Mouse (Mus musculus): ENCODE measurements around the gene Impg1. TPM values are rescaled to one million over a fixed set of nuclear protein-coding genes. Genes with fewer than 3 reads are reported as not detected.
"Not testable (repeated sequence)": the region's sequence is repeated elsewhere in the genome, so short reads cannot be mapped to it uniquely, and the experiment has no call there.

The Impg1 gene
- polyA plus RNA-seq, 1 experiment from 2014 or later, result not detected

GRCm38 (mm10) chr9:80340927-80341326 is 124.4 kb downstream of the Impg1 start:
- no peak for ATAC-seq (ENCODE audit: low FRiP score)
- no peak overlapping the region for H3K27ac ChIP-seq
- H3K9me3 ChIP-seq, result no peaks in the 10 kb centered on the region
- H3K27me3 ChIP-seq, result no peaks in the 10 kb centered on the region
- WGBS, result 43% methylated on average over 1 of the region's 1 CpGs
- H3K4me3 ChIP-seq (replicated peaks), result no peak overlapping the region
- H3K9ac ChIP-seq, result no peak overlapping the region
- H3K4me1 ChIP-seq, result no peaks in the 10 kb centered on the region
- H3K36me3 ChIP-seq (replicated peaks), result no peaks in the 10 kb centered on the region
- no peak overlapping the region for H3K4me2 ChIP-seq

GRCm38 (mm10) chr9:80338026-80338425 is 127.3 kb downstream of the Impg1 start:
- Histone ChIP-seq H3K9ac (no peak overlapping the region), H3K4me3 (replicated peaks) (no peak overlapping the region), H3K4me2 (no peak overlapping the region), H3K9me3 (no peaks in the 10 kb centered on the region), H3K36me3 (replicated peaks) (no peaks in the 10 kb centered on the region), H3K4me1 (no peaks in the 10 kb centered on the region), H3K27ac (no peak overlapping the region), H3K27me3 (0 out of 2 replicates have a peak, but pooled peaks cover 7% of the 10 kb centered on the region)
- no peak; the same call in 1 of the 2 replicates for ATAC-seq (ENCODE audit: low FRiP score)
- 91% methylated on average over 6 of the region's 6 CpGs for WGBS

DNA sequence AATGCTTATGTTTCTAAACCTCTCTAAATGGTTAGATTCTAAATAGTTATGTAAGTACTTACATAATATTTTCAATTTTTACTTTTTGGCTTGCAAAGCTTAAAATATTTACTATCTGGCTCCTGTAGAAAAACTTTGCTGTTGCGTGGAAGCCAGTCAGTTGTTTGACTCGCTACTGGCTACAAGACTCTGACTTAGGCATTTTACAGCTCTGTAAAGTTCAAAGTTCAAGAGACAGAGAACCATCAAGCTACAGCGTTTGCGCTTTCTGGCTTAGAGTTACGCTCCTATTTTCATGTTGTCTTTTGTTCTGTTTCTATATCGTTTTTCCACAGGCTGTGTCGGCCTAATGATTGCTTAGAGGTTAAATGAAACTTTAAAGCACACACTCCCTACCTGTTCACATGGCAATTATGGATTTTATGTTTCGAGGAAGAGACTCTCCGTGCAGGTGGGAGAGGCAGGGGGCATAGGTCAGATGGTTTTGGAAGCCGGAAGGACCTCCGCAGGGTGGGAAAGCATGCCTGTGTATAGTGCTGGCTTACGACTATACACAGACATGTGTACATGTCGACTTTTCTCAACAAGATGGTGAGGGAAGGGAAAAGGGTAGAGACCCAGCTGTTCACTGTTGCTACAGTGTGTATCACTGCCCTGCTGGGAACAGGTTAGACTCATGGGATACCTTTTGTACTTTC is 129.5 kb downstream of the Impg1 start:
- no peak overlapping the region for H3K4me3 ChIP-seq (replicated peaks)
- WGBS, result 87% methylated on average over 13 of the region's 13 CpGs
- no peaks in the 10 kb centered on the region for H3K9me3 ChIP-seq
- 0 out of 2 replicates have a peak, but pooled peaks cover 10% of the 10 kb centered on the region for H3K27me3 ChIP-seq
- no peak overlapping the region for H3K4me2 ChIP-seq
- H3K36me3 ChIP-seq (replicated peaks), result no peaks in the 10 kb centered on the region
- no peaks in the 10 kb centered on the region for H3K4me1 ChIP-seq
- ATAC-seq (ENCODE audit: low FRiP score), result no peak
- no peak overlapping the region for H3K9ac ChIP-seq
- no peak overlapping the region for H3K27ac ChIP-seq

GRCm38 (mm10) chr9:80333998-80334605 is 131.2 kb downstream of the Impg1 start:
- H3K4me1 ChIP-seq, result no peaks in the 10 kb centered on the region
- H3K36me3 ChIP-seq (replicated peaks), result no peaks in the 10 kb centered on the region
- no peak for ATAC-seq (ENCODE audit: low FRiP score)
- 0 out of 2 replicates have a peak, but pooled peaks cover 12% of the 10 kb centered on the region for H3K27me3 ChIP-seq
- H3K4me2 ChIP-seq, result no peak overlapping the region
- no peaks in the 10 kb centered on the region for H3K9me3 ChIP-seq
- H3K9ac ChIP-seq, result no peak overlapping the region
- no peak overlapping the region for H3K27ac ChIP-seq
- no peak overlapping the region for H3K4me3 ChIP-seq (replicated peaks)
- 71% methylated on average over 14 of the region's 14 CpGs for WGBS

DNA sequence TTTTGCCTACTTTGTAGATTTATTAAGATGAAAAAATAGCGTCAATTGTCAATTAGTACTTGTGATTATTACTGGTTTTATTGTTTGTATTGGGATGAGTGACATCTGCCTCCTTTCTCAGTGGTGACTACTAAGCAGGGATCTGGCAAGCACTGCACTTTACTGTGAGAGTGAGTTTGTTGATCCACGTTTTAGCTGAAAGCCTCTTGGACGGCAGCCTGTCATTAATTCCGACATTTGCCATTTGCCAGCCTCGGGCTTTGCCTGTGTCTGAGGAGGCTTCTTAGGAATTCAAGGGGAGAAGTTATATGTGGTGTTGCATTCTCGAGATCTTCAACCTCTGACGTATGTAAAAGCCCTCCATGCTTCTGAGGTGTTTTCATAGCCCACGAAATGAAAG is 131.8 kb downstream of the Impg1 start:
- 56% methylated on average over 8 of the region's 8 CpGs for WGBS

GRCm38 (mm10) chr9:80332153-80332552 is 133.1 kb downstream of the Impg1 start:
- 0 out of 2 replicates have a peak, but pooled peaks cover 12% of the 10 kb centered on the region for H3K27me3 ChIP-seq
- peak; percentile 83 for ATAC-seq (ENCODE audit: low FRiP score)
- 0 out of 2 replicates have a peak overlapping the region, but pooled peaks have one; percentile 19 for H3K4me3 ChIP-seq (replicated peaks)
- H3K36me3 ChIP-seq (replicated peaks), result no peaks in the 10 kb centered on the region
- H3K4me2 ChIP-seq, result peak overlapping the region; percentile 49
- H3K9ac ChIP-seq, result no peak overlapping the region
- H3K4me1 ChIP-seq, result no peaks in the 10 kb centered on the region
- 22% methylated on average over 14 of the region's 14 CpGs for WGBS
- H3K9me3 ChIP-seq, result no peaks in the 10 kb centered on the region
- no peak overlapping the region for H3K27ac ChIP-seq

More for the DNA sequence above, 131.8 kb downstream of the Impg1 start:
- no peak overlapping the region for H3K27ac ChIP-seq
- 0 out of 2 replicates have a peak, but pooled peaks cover 12% of the 10 kb centered on the region for H3K27me3 ChIP-seq
- H3K9me3 ChIP-seq, result no peaks in the 10 kb centered on the region
- no peak overlapping the region for H3K4me3 ChIP-seq (replicated peaks)
- no peak for ATAC-seq (ENCODE audit: low FRiP score)
- no peaks in the 10 kb centered on the region for H3K36me3 ChIP-seq (replicated peaks)
- H3K9ac ChIP-seq, result no peak overlapping the region
- H3K4me1 ChIP-seq, result no peaks in the 10 kb centered on the region
- H3K4me2 ChIP-seq, result no peak overlapping the region

DNA sequence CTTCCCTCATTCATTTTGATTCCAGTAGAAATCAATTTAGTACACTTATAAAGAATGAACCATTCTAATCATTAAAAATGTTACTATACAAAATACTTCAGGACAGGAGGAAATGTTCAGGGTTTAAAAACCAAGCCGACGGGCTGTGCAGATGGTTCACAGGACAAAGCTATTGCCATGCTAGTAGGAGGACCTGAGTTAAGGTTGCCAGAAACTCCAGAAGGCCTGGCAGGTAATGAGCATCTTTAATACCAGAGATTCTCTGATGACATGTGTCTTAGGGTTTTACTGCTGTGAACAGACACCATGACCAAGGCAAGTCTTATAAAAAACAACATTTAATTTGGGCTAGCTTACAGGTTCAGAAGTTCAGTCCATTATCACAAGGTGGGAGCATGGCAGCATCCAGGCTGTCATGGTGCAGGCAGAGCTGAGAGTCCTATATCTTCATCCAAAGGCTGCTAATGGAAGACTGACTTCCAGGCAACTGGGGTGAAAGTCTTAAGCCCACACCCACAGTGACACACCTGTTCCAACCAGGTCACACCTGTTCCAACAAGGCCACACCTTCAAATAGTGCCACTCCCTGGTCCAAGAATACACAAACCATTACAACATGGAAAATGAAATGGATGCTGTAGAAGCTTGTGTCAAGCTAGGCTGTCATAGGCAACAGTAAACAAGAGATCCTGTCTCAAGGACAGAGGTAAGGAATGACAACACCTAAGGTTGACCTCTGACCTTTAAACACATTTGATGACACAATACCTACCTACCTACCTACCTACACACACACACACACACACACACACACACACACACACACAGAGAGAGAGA is 144.0 kb downstream of the Impg1 start:
- H3K4me3 ChIP-seq (replicated peaks); H3K27ac ChIP-seq; H3K9me3 ChIP-seq; H3K4me1 ChIP-seq; H3K4me2 ChIP-seq; H3K9ac ChIP-seq; H3K27me3 ChIP-seq; ATAC-seq (ENCODE audit: low FRiP score); H3K36me3 ChIP-seq (replicated peaks): not testable (repeated sequence)
- 99% methylated on average over 2 of the region's 2 CpGs for WGBS

DNA sequence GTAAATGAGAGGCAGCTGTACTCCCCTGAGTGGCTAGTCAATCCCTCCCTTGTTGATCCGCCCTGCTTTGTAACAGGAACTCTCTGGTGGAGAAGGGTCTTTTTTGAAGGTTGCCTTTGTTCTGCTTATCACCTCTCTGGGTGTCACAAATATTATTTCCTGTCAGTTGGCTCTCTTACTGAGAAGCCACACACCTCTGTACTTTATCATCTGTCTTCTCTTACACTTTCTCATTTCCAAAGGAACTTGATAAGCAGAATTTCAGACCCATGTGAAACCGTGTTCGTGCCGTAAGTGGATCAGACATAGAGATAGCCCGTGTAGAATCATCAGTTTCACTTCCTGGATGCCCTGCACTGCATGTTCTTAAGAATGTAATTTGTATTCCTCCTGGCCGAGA is 147.3 kb downstream of the Impg1 start:
- no peaks in the 10 kb centered on the region for H3K36me3 ChIP-seq (replicated peaks)
- H3K27ac ChIP-seq, result no peak overlapping the region
- no peaks in the 10 kb centered on the region for H3K9me3 ChIP-seq
- no peak overlapping the region for H3K4me3 ChIP-seq (replicated peaks)
- no peak for ATAC-seq (ENCODE audit: low FRiP score)
- H3K9ac ChIP-seq, result no peak overlapping the region
- H3K4me2 ChIP-seq, result no peak overlapping the region
- H3K4me1 ChIP-seq, result no peaks in the 10 kb centered on the region
- 90% methylated on average over 6 of the region's 6 CpGs for WGBS
- no peaks in the 10 kb centered on the region for H3K27me3 ChIP-seq

GRCm38 (mm10) chr9:80315922-80316321 is 149.4 kb downstream of the Impg1 start:
- H3K27me3 ChIP-seq, result no peaks in the 10 kb centered on the region
- ATAC-seq (ENCODE audit: low FRiP score), result no peak
- no peak overlapping the region for H3K27ac ChIP-seq
- H3K36me3 ChIP-seq (replicated peaks), result no peaks in the 10 kb centered on the region
- H3K4me1 ChIP-seq, result no peaks in the 10 kb centered on the region
- no peaks in the 10 kb centered on the region for H3K9me3 ChIP-seq
- WGBS, result 94% methylated on average over 6 of the region's 6 CpGs
- no peak overlapping the region for H3K9ac ChIP-seq
- no peak overlapping the region for H3K4me3 ChIP-seq (replicated peaks)
- H3K4me2 ChIP-seq, result no peak overlapping the region

- no peaks in the 10 kb centered on the region for H3K27me3 ChIP-seq
- H3K4me3 ChIP-seq (replicated peaks), result no peak overlapping the region
- no peaks in the 10 kb centered on the region for H3K9me3 ChIP-seq
- no peak overlapping the region for H3K4me2 ChIP-seq
- 79% methylated on average over 5 of the region's 5 CpGs for WGBS
- H3K9ac ChIP-seq, result no peak overlapping the region
- H3K36me3 ChIP-seq (replicated peaks), result no peaks in the 10 kb centered on the region
- no peak for ATAC-seq (ENCODE audit: low FRiP score)
- H3K27ac ChIP-seq, result no peak overlapping the region
- H3K4me1 ChIP-seq, result no peaks in the 10 kb centered on the region
These were observed 151.7 kb downstream of the Impg1 start for GRCm38 (mm10) chr9:80313610-80314009.

- H3K4me3 ChIP-seq (replicated peaks), result no peak overlapping the region
- WGBS, result 90% methylated on average over 13 of the region's 13 CpGs
- no peaks in the 10 kb centered on the region for H3K27me3 ChIP-seq
- H3K9ac ChIP-seq, result no peak overlapping the region
- H3K4me1 ChIP-seq, result peaks cover 3% of the 10 kb centered on the region; the same call in 1 of the 2 replicates
- no peak overlapping the region for H3K4me2 ChIP-seq
- H3K9me3 ChIP-seq, result no peaks in the 10 kb centered on the region
- H3K36me3 ChIP-seq (replicated peaks), result no peaks in the 10 kb centered on the region
- H3K27ac ChIP-seq, result no peak overlapping the region
- ATAC-seq (ENCODE audit: low FRiP score), result no peak
These were observed 157.7 kb downstream of the Impg1 start for GRCm38 (mm10) chr9:80307629-80308028.

DNA sequence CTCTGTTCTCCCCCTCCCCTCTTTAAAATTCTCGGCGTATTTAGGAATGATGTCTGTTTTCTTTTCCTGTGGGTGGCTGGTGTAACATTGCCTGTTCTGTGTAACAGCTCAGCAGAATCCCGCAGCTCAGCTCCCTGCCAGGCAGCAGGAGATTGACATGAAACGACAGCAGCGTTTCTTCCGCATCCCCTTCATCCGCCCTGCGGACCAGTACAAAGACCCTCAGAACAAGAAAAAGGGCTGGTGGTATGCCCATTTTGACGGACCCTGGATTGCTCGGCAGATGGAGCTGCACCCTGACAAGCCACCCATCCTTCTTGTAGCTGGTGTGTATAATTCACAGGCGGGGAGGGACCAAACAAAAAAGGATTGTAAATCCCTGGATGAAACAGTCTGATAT is 158.4 kb downstream of the Impg1 start:
- Histone ChIP-seq H3K36me3 (replicated peaks) (no peaks in the 10 kb centered on the region), H3K27ac (peak overlapping the region; percentile 57; the same call in 1 of the 2 replicates), H3K4me1 (peaks cover 3% of the 10 kb centered on the region; the same call in 1 of the 2 replicates), H3K9me3 (no peaks in the 10 kb centered on the region), H3K27me3 (no peaks in the 10 kb centered on the region), H3K9ac (no peak overlapping the region), H3K4me3 (replicated peaks) (no peak overlapping the region), H3K4me2 (peak overlapping the region; percentile 22; the same call in 1 of the 2 replicates)
- 0 out of 2 replicates have a peak, but pooled peaks have one; percentile 30 for ATAC-seq (ENCODE audit: low FRiP score)
- WGBS, result 41% methylated on average over 11 of the region's 11 CpGs

All from forebrain, embryonic 12.5 days (tissue).